Mouse (Mus musculus) left cerebral cortex, postnatal 36 days (tissue): ENCODE data around the gene Olfr1419. TPM values are rescaled to one million over a fixed set of nuclear protein-coding genes. Genes with fewer than 3 reads are reported as not detected.
"Not testable (repeated sequence)": the region's sequence is repeated elsewhere in the genome, so short reads cannot be mapped to it uniquely, and the experiment has no call there.

Source experiments
- DNase-seq, 2 experiments: peaks; one replicate each; pipeline ENCODE4 v3.0.0; 2021 to 2022; ENCODE audit warnings: low spot score in 2 of 2, mixed read lengths in 1 of 2
- intact Hi-C: fragments of 180-260 bp; cut with DNase I; formaldehyde crosslinking; loops from one replicate; pipeline ENCODE4 v1.15.1; 2025
- total RNA-seq, 2 experiments: library from RNA; stranded (reverse); gene quantifications; 2 replicates each; pipeline ENCODE4 v1.2.3; 2021

Olfr1419 gene
- not detected for total RNA-seq

GRCm38 (mm10) chr19:11875006-11875405, at the start of gene Olfr1419:
Gene Olfr1419 (minus strand): TSS chr19:11875106.
- intact Hi-C loops: no loop called here
- no peak for DNase-seq

DNA sequence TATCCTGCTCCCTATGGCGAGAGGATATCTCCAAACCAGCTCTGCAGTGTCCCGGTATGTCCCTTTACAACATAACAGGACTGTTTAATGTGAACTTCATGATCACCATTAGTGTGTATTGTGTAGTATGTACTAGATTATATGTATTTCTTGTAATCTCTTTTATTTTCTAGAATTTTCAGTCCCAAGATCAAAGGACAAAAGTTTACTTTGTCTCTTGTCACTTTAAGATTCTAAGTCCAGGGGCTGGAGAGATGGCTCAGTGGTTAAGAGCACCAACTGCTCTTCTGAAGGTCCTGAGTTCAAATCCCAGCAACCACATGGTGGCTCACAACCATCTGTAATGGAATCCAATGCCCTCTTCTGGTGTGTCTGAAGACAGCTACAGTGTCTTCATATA, 47.6 kb upstream of the Olfr1419 start:
- intact Hi-C loops: loop anchor here (5.0 kb wide), 1 partner anchor 70 kb away; no protein-coding TSS in a partner anchor
- not testable (repeated sequence) for DNase-seq

GRCm38 (mm10) chr19:11922068-11922467, 47.2 kb upstream of the Olfr1419 start:
- intact Hi-C loops: loop anchor here (5.0 kb wide), 1 partner anchor 70 kb away; no protein-coding TSS in a partner anchor
- DNase-seq: no peak

GRCm38 (mm10) chr19:11915804-11916203, 40.9 kb upstream of the Olfr1419 start:
- intact Hi-C loops: no loop called here
- DNase-seq: no peak

- DNase-seq: no peak
- intact Hi-C loops: loop anchor here (2.0 to 5.0 kb wide), 3 partner anchors 52 to 135 kb away; partner anchors contain the start of genes Osbp and Stx3
These were observed 37.7 kb upstream of the Olfr1419 start for GRCm38 (mm10) chr19:11912533-11913121.

GRCm38 (mm10) chr19:11912037-11912532, 37.2 kb upstream of the Olfr1419 start, which contains the start of gene Patl1:
Gene Patl1 (plus strand): TSS chr19:11912399.
- peak; percentile 99 for DNase-seq
- intact Hi-C loops: loop anchor here (2.0 to 5.0 kb wide), 3 partner anchors 53 to 135 kb away; partner anchors contain the start of genes Osbp and Stx3

- intact Hi-C loops: loop anchor here (2.0 to 5.0 kb wide), 3 partner anchors 53 to 134 kb away; partner anchors contain the start of genes Osbp and Stx3
- DNase-seq: no peak
These were observed 36.7 kb upstream of the Olfr1419 start for GRCm38 (mm10) chr19:11911603-11912002.

DNA sequence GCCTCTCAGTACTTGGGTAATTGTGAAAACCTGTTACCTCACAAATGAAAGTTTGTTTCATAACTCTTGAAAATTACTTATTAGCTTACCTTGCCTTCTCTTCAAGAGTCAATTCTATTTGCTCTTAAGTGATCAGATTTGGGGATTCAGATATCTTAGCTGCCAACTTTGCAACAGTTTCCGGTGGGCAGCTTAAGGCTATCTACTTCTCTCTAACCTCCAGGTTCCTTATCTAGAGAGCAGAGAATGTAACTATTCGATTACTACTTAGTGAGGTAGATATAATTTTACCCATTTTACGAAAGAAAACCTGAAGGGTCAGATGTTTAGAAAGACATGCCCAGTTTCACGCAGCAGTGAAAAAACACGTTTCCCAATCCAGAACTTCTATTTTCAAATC, 36.1 kb upstream of the Olfr1419 start:
- DNase-seq: no peak
- intact Hi-C loops: loop anchor here (5.0 kb wide), 2 partner anchors 94 to 134 kb away; partner anchors contain the start of gene Stx3

DNA sequence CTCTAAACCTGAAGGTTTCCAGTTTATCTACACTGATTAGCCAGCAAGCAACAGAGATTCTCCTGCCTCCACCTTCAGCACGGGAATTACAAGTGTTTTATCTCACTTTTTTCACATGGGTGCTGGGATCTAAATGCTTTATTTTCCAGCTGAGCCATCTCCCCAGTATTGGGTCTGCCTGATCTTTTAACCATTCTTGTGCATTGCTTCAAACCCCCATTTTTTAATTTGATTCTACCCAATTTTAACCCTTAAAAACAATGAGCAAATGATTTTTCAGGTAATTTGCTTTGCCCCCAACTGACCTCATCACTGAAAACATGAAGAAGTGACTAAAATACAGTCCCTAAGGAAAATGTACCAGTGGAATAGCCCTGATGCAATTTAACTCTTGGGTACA, 11.4 kb upstream of the Olfr1419 start, which contains the start of gene Olfr1420:
Gene Olfr1420 (plus strand): TSS at position 301 of the 400 bp plus-strand sequence.
- intact Hi-C loops: no loop called here
- no peak for DNase-seq

GRCm38 (mm10) chr19:11878404-11878803, 3.5 kb upstream of the Olfr1419 start:
- DNase-seq, intact Hi-C loops: not testable (repeated sequence)

DNA sequence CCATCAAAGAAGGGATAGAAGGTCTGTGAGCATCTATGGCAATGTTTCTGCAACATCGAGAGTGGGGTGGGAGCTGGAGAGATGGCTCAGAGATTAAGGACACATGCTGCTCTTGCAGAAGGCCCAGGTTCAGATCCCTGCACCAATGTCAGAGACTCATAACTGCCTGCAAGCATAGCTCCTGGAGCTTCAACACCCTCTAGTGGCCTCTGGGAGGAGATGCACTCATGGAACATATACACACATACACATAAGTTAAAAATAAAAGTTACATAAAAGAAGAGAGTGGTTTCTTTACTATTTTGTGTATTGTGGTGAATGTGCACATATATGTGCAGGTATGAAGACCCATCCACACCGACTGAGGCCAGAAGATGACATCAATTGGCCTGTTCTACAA, 7.1 kb downstream of the Olfr1419 start:
- DNase-seq: no peak

DNA sequence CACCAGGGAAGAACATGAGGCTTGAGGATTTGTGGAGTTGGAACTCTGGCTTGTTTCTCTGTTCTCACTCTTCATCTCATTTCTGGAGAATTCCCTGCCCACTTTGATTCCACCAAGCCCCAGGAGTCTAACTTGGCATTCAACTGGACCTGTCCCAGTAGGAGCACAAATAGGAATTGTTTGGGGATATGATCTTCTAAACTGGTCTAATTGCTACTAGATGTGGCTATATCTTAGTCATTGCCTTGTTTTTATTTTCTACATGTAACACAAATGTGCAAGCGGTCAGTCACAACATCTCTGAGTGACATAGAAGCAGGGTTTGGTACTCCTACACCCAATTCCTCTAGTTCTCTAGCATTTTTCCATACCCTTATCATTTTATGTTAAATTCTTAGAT, 13.9 kb downstream of the Olfr1419 start, which contains the start of gene Olfr1418:
Gene Olfr1418 (minus strand): TSS at position 101 of the 400 bp plus-strand sequence.
- intact Hi-C loops: no loop called here
- no peak for DNase-seq

More for the DNA sequence above, 7.1 kb downstream of the Olfr1419 start:
- intact Hi-C loops: no loop called here

DNA sequence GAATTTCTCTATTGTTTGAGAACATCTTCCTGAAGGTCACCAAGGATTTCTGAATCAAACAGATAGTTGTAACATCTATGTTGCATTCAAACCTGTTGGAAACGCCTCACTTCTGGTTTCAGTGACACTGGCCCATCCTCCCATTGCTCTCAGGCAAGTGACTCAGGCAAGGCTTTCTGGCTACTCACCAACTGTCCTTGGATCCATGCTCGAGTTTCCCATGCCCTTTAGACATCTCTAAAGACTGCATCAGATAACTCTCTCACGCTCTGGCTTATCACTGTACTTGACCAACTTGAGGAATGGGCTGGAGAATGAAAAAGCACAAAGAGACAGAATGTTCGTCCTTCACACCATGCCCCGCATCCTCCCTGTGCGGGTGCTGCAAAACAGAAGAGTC, 18.4 kb downstream of the Olfr1419 start:
- intact Hi-C loops: no loop called here
- DNase-seq: no peak

- intact Hi-C loops: no loop called here
- no peak for DNase-seq
These were observed 20.1 kb downstream of the Olfr1419 start for GRCm38 (mm10) chr19:11854821-11855220.

DNA sequence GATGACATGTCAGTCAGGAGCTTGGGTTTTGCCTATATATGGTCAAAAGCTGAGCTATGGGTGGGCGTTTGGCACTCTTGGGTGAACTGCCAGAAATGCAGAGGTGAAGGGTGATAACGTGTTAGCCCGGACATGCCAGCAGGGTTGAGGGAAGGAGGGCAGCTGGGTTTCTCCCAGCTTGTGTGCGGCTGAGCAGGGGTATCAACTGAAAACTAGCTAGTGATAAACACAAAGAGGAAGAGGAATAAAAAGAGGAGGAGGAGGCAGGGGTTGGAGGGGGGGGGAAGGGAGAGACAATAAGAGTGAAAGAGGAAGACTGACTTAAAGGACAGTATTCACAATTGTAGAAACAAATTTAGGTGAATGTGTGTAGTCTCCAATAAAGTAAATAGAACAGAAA, 22.3 kb downstream of the Olfr1419 start:
- DNase-seq: no peak
- intact Hi-C loops: no loop called here

DNA sequence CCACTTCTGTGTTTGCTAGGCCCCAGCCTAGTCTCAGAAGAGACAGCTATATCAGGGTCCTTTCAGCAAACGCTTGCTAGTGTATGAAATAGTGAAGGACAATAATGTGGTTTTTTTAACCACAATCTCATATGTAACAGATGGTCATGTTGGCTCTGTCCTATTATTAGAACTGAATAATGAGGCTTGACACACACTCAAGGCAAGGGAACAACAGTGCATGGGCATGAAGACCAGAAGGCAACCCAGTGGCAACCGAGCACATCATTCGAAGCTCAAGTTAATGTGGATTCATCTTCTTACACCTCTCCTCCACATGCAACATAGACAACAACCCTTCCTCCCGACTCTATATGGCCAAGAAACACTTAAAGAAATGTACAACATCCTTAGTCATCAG, 28.6 kb downstream of the Olfr1419 start:
- DNase-seq: no peak
- intact Hi-C loops: no loop called here

GRCm38 (mm10) chr19:11839119-11839518, 35.8 kb downstream of the Olfr1419 start, which contains the start of gene Olfr1417:
Gene Olfr1417 (minus strand): TSS chr19:11839219.
- intact Hi-C loops: no loop called here

GRCm38 (mm10) chr19:11823346-11824065, 51.4 kb downstream of the Olfr1419 start:
- intact Hi-C loops: no loop called here
- DNase-seq: no peak

More at GRCm38 (mm10) chr19:11839119-11839518, 35.8 kb downstream of the Olfr1419 start, which contains the start of gene Olfr1417:
- no peak for DNase-seq

- intact Hi-C loops: no loop called here
- no peak for DNase-seq
These were observed 54.7 kb downstream of the Olfr1419 start for GRCm38 (mm10) chr19:11820211-11820610.

DNA sequence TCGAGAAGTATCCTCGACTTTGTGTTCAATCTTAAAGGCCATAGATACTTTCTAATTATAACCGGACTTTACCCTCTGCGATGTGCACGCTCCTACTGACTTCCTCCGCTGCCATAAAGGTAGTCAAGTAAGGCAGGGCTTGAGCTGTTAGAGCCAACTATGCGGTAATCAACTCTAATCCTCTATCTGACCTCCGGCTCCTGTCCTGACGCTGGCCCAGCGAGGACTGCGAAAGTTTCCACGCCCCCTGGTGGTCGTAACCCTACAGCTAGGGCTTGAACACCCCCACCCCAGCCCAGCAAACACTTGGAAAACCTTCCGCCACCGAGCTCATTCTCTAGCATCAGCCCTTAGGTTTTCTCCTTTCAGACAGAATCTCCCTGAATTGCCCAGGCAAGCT, 55.1 kb downstream of the Olfr1419 start:
- DNase-seq: peak; percentile 31 to 47
- intact Hi-C loops: loop anchor here (2.0 to 5.0 kb wide), 2 partner anchors 43 to 93 kb away; partner anchors contain the start of gene Patl1
